Mouse (Mus musculus) cerebellum, postnatal 25 days (tissue): ENCODE measurements around the gene Scd4.
A peak's percentile ranks its signal among the peaks of the same experiment; 100 is the strongest.
"Not testable (repeated sequence)": the region's sequence is repeated elsewhere in the genome, so short reads cannot be mapped to it uniquely, and the experiment has no call there.

Source experiments
- DNase-seq, 2 experiments: peaks; one replicate each; pipeline ENCODE4 v3.0.0; 2021; ENCODE audit warnings: mixed read lengths in 2 of 2

Scd4 gene

GRCm38 (mm10) chr19:44317391-44317790 is 15.5 kb upstream of the Scd4 start:
- DNase-seq: no peak

DNA sequence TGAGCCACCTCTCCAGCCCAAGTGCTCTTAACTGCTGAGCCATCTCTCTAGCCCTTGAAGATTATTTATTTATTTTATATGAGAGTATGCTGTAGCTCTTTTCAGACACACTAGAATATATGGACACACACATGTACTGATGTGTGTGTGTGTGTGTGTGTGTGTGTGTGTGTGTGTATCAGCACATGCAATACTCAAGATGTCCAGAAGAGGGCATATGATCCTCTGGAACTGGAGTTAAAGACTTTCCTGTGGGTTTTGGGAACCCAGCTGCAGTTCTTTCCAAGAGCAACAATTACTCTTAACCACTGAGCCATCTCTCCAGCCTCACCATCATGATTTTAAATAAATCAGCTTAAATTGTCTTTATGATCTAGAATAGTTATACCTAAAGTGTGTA is 14.3 kb upstream of the Scd4 start:
- DNase-seq: no peak

GRCm38 (mm10) chr19:44320316-44320715 is 12.6 kb upstream of the Scd4 start:
- DNase-seq: no peak

DNA sequence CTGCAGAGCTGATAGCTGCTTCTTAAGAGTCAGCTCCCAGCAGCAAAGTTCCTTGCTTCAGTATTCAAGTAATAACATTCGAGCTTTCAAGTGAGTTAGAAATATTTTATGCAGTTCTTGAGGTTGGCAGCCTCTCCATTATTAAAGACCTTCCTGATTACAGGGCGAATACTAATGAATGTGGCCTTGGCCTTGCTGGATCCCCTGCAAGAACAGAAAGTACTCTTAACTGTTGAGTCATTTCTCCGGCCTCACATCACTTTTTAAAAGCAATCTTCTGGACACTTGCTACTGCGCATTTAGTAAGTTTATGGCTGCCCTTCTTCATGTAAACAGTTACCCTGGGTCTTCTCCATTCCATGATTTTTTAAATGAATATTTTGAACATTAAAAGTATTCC is 11.7 kb upstream of the Scd4 start:
- DNase-seq: no peak

DNA sequence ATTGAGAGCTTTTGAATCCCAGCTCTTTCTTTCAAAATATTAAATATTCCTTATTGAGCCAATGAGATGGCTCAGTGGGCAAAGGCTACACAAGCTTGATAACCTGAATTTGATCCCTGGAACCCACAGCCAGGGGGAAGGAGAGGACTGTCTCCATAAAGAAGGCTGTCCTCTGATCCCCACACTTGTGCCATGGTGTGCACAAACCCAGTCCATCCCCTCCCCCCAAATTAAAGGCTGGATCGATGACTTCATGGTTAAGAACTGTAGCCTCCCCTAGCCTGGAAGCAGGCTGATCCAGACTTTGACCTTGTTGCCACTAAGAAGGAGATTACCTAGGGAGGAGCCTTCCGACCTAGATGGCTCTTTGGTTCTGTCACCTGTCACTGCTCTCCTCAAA is 11.3 kb upstream of the Scd4 start:
- no peak for DNase-seq

DNA sequence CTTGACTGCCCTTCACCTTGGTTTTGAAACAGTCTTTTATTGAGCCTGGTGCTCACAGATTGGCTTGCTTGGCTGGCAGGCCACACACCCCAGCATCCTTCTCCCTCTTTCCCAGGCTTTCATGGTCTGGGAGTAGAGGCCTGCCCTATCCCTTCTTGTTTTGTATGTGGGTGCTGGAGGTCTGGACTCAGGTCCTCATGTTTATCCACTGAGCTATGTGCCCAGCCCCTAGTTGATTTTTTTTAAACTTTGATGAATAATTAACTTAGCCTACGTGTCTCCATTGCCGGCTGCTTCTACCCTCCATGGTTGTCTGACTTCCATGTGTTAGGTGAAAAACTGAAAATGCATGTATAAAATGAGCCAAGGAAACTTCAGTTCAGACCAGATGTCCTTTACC is 3.3 kb upstream of the Scd4 start:
- no peak for DNase-seq

DNA sequence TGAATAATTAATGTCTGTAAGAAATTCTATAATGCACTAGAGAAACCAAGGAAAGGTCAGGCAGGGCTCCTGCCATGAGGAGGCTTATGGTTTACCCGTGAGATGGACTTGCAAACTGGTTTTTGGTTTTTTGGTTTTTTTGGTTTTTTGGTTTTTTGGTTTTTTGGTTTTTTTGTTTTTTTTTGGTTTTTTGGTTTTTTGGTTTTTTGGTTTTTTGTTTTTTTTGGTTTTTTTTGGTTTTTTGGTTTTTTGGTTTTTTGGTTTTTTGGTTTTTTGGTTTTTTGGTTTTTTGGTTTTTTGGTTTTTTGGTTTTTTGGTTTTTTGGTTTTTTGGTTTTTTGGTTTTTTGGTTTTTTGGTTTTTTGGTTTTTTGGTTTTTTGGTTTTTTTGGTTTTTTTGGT is 1.8 kb upstream of the Scd4 start:
- not testable (repeated sequence) for DNase-seq

DNA sequence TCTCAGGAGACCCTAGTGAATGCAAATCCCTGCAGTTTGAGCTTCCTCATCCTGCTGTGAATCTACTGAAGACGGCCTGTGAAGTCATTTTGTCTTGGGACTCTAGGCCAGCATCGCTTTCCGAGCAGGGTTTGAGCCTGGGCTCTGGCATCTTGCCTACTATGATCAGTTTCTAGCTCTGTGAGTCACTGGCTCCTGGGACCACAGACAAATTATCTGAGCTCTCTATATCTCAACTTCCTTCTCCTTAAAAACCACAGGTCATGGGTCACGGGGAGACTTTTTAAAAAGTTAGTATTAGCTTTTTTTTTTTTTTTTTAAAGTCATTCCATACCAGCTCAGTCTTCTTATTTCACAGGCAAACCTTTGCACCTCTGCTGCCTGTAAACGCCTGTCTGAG is 981 bp upstream of the Scd4 start:
- no peak for DNase-seq

- DNase-seq: no peak
Observed at GRCm38 (mm10) chr19:44332326-44332725, 566 bp upstream of the Scd4 start.

- DNase-seq: no peak
Observed at GRCm38 (mm10) chr19:44333991-44334390, 1.1 kb downstream of the Scd4 start.

DNA sequence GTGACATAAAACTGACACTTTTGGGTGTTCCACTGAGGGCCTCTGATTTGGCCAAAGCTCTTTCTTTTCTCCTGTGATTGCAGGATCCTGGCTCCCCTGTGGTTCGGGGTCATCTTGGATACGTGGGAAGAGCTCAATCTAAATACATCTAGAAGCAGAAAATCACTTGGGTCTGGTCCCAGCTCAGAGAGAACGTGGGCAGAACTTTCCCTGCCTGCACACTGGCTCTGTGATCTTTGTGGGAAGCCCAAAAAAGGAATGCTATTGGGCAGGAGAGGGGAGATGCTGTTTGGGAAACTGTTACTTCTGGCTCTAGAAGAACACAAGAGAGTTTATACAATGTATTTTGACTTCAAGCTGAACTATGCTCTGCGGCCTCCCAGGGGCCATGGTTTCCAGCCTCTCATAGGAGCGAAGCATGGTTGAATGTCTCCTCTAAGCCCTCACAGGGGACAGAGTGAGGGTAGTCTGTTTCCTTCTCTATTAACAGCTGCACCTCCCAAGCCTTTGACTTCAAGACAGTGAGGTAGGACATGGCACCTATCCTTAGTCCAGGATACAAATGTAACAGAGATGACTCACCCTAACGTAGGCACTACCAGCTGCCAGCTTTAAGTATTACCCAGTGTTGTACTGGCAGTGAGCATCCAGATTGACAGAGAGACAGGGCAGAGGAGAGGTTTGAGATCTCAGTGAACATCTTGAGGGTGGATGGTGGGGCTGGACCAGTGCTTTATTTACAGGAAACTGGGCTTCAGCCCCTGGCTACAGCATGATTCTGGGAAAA is 3.2 kb downstream of the Scd4 start:
- no peak for DNase-seq

DNA sequence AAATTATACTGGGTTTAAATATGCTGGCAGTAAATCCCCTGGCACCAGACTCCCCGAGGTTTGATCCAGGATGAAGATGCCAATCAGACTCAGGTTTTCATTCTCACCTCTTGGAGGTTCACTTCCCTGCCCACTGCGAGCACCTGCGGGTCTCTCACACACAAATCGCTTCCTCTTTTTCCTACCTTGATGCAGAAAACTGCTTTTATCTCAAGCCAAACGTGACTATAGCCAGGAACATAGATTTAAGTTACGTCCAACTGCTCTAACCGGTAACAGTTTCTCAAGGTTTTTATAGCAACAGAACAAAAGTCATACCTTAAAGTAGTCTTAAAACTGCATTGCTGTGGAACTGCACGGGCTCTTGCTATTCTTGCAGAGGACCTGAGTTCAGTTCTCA is 16.8 kb downstream of the Scd4 start:
- DNase-seq: no peak

- DNase-seq: no peak
Observed at GRCm38 (mm10) chr19:44351756-44352155, 18.9 kb downstream of the Scd4 start.

DNA sequence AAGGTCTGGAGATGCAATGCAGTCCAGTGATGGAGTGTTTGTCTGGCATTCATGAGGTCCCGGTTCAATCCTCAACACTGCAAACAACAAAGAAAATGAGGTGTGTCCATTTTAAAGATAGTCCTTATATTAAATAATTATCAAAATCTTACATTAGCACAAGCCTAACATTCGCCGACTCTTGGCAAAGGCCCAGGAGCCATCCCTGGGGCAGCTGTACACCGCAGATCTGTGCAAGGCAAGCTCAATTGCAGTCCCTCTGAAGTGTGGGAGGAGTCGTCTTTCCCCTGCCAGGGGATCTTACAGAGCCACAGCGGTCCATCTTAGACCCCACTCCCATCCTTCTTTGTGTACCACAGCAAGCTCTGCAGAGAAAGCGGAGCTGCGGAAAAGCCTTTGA is 25.8 kb downstream of the Scd4 start:
- peak; percentile 24 to 50 for DNase-seq

- peak; percentile 74 to 85 for DNase-seq
Observed at GRCm38 (mm10) chr19:44363529-44363928, 30.6 kb downstream of the Scd4 start.

DNA sequence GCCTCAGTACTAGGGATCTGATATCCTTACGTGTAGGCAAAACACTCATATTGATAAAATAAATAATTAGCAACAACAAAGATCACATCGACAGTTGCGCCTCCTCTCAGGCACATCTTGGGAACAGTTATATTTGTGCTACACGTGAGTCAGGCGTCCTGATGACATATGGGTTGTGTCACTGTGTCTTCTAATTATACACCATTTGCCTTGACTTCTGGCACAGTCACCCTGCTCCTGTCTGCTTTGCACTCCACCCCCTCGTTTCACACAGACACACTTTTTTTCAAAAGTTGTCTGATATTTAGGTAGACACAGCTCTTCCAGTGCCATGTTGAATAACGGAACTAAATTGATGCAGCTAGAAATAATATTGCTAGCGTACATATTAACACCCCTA is 31.1 kb downstream of the Scd4 start:
- DNase-seq: no peak

DNA sequence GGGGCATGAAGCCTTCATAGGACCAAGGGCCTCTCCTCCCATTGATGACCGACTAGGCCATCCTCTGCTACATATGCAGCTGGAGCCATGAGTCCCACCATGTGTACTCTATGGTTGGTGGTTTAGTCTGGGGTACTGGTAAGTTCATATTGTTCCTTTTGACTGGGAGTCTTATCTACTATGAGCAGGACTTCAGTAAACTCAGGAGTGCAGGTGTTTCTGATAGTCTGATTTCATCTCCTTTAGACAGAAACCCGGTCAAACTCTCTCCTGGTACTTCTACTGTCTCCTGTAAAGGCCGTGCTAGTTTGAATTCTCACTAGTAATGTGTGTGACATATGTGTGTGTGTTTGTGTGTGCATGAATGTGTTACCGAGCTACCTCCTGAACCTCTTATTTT is 32.8 kb downstream of the Scd4 start:
- DNase-seq: no peak

- not testable (repeated sequence) for DNase-seq
Observed at GRCm38 (mm10) chr19:44367076-44367475, 34.2 kb downstream of the Scd4 start.

- DNase-seq: no peak
Observed at GRCm38 (mm10) chr19:44369371-44369770, 36.5 kb downstream of the Scd4 start.

- DNase-seq: no peak
Observed at GRCm38 (mm10) chr19:44370231-44370630, 37.3 kb downstream of the Scd4 start.

DNA sequence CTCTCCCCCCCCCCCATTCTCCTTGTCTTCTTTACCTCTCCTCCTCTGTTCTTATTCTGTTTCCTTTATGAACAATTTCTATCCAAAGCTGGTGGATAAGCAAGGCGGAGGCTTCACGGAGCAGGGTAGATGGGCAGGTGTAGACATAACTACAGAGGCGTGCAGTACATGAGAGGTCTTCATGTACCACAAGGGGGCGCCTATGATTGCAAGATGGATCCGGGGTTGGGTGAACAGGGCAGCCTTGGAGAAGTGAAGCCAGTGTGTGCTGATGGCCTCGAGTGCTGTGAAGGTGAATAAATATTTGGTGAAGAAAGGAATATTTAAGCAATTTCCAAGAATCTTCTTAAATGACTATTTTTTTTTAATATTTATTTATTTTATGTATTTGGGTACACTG is 40.1 kb downstream of the Scd4 start:
- DNase-seq: peak; percentile 78 to 91

- DNase-seq: no peak
Observed at GRCm38 (mm10) chr19:44376511-44376951, 43.6 kb downstream of the Scd4 start.

GRCm38 (mm10) chr19:44377629-44378375 is 44.9 kb downstream of the Scd4 start:
- no peak for DNase-seq

DNA sequence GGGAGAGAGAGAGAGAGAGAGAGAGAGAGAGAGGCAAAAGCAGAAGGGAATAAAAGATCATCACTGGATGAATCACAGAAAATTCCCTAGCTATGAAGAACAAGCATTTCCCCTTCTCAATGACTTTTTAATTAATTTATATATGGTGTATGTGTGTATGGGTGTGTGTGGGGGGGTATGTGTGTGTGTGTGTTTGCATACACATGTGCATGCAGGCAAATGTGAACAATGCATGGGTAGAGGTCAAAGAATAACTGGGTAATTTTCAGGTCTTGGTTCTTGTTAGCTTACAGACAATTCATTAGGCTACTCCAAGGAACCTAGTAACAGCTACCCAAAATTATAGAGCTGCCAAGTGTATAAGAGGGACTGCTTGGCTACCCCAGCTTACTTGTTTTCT is 46.2 kb downstream of the Scd4 start:
- no peak for DNase-seq
